Mouse (Mus musculus): ENCODE measurements at regions not wholly inside any gene's neighbourhood (a gene's known extent, or its start where the extent isn't known, plus 50 kb on each side); places are given as distances from the start of the nearest gene placed in this dataset.
"Not testable (repeated sequence)": the region's sequence is repeated elsewhere in the genome, so short reads cannot be mapped to it uniquely, and the experiment has no call there.

DNA sequence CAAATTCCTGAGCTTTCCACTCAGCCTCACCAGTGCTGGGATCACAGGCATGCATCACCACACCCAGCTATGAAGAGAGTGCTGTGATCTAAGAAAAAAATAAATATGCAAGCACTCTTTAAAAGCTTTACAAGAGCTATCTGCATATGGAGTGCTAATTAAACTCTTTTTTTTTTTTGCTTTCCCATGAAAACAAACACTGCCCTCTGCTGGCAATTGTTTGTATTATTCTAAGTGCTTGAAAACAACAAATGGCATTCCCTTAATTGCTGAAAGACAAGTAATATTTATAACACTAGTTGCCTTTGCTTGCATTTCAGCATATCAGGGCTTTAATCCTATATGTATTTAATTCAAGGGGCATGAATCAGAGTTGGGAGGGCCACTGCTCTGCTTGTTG is 91.8 kb downstream of the 5730507C01Rik start:
- H3K4me2 ChIP-seq; H3K4me1 ChIP-seq (ENCODE audit: control insufficient read depth, insufficient read depth, low read length); H3K4me3 ChIP-seq (ENCODE audit: low read depth, low read length); H3K9ac ChIP-seq (ENCODE audit: low read length); H3K27me3 ChIP-seq (ENCODE audit: control insufficient read depth, insufficient read depth, low read length); DNase-seq (ENCODE audit: low spot score, missing footprints); H3K9me3 ChIP-seq (ENCODE audit: control insufficient read depth, low read length); H3K27ac ChIP-seq (ENCODE audit: low read depth, low read length); ATAC-seq (ENCODE audit: low FRiP score); H3K36me3 ChIP-seq (ENCODE audit: control insufficient read depth, insufficient read depth, low read length): not testable (repeated sequence)

GRCm38 (mm10) chr12:18609835-18610234 is 95.5 kb downstream of the 5730507C01Rik start:
- Histone ChIP-seq H3K9me3 (ENCODE audit: control insufficient read depth, low read length) (no peaks in the 10 kb centered on the region), H3K4me3 (ENCODE audit: low read depth, low read length) (peak overlapping the region; percentile 53), H3K27ac (ENCODE audit: low read depth, low read length) (no peak overlapping the region; the same call in 1 of the 2 replicates), H3K4me2 (peak overlapping the region; percentile 40), H3K4me1 (ENCODE audit: control insufficient read depth, insufficient read depth, low read length) (no peaks in the 10 kb centered on the region), H3K9ac (ENCODE audit: low read length) (peak overlapping the region; percentile 51), H3K27me3 (ENCODE audit: control insufficient read depth, insufficient read depth, low read length) (no peaks in the 10 kb centered on the region), H3K36me3 (ENCODE audit: control insufficient read depth, insufficient read depth, low read length) (no peaks in the 10 kb centered on the region)
- DNase-seq (ENCODE audit: low spot score, missing footprints): peak; percentile 95
- under 1% methylated on average over 30 of the region's 38 CpGs for WGBS
- ATAC-seq (ENCODE audit: low FRiP score): peak; percentile 93

GRCm38 (mm10) chr12:18610581-18610980 is 96.3 kb downstream of the 5730507C01Rik start:
- not testable (repeated sequence) for H3K9me3 ChIP-seq (ENCODE audit: control insufficient read depth, low read length); H3K36me3 ChIP-seq (ENCODE audit: control insufficient read depth, insufficient read depth, low read length); H3K4me1 ChIP-seq (ENCODE audit: control insufficient read depth, insufficient read depth, low read length); H3K27me3 ChIP-seq (ENCODE audit: control insufficient read depth, insufficient read depth, low read length); ATAC-seq (ENCODE audit: low FRiP score); H3K27ac ChIP-seq (ENCODE audit: low read depth, low read length)
- Histone ChIP-seq H3K4me2 (peak overlapping the region; percentile 40), H3K9ac (ENCODE audit: low read length) (peak overlapping the region; percentile 51), H3K4me3 (ENCODE audit: low read depth, low read length) (peak overlapping the region; percentile 53)
- peak; percentile 86 for DNase-seq (ENCODE audit: low spot score, missing footprints)
- whole genome bisulfite sequencing: 4% methylated on average over 20 of the region's 24 CpGs

Measured in midbrain, embryonic 11.5 days (tissue).